Mouse (Mus musculus) embryonic fibroblast, embryonic 13.5 days (primary cell): ENCODE measurements around the gene Wnt3a.

ENCODE experiments used
- CTCF ChIP-seq: IDR thresholded peaks from 2 replicates; pipeline ENCODE4 v1.5.1; 2011; ENCODE audit warnings: mild to moderate bottlenecking, control low read depth, low read length, moderate library complexity, borderline replicate concordance; ENCODE audit not compliant: insufficient read depth
- POLR2A ChIP-seq: IDR thresholded peaks from 2 replicates; pipeline ENCODE4 v1.6.1; 2011; ENCODE audit warnings: low read depth, mild to moderate bottlenecking, control low read depth, low read length, moderate library complexity

- no peak for TF ChIP-seq CTCF
- TF ChIP-seq POLR2A = no peak
These were observed 63.6 kb downstream of the Wnt3a start for GRCm38 (mm10) chr11:59226787-59227603.
